Mouse (Mus musculus): ENCODE measurements around the gene Armh4.

DNA sequence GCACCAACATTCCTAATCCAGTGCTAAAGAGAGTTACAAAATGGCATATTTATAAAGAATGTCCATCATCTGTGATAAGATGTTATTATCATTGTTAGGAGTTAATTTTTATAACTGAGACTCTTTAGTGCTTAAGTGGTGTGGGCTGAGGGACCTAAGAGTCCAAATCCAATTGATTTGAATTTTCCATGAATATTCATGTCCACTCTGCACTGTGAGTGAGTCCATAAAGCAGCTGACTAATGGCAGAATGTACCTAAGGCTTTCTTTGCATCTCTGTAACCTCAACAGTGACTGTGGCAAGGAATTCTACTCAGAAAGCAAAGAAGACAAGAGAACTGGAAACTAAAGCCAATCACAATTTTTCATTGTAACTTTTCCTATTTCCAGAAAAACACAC, 30.6 kb downstream of the Armh4 start:
- TF ChIP-seq CTCF (IDR thresholded peaks at IDR 0.05; ENCODE audit: borderline replicate concordance, extremely low read depth, insufficient read depth, insufficient read length) (no peak), POLR2A (IDR thresholded peaks at IDR 0.05; ENCODE audit: borderline replicate concordance, extremely low read depth, insufficient read depth, insufficient read length, poor library complexity, severe bottlenecking) (no peak)
